Mouse (Mus musculus): ENCODE data around the gene Aen.

Gene Aen

GRCm38 (mm10) chr7:78893917-78894316 is 1.7 kb upstream of the Aen start:
- DNase-seq (ENCODE audit: low spot score) = no peak

- no peak for DNase-seq (ENCODE audit: low spot score)
Observed at GRCm38 (mm10) chr7:78895021-78895652, 517 bp upstream of the Aen start.

GRCm38 (mm10) chr7:78897567-78897966 is 1.9 kb downstream of the Aen start:
- DNase-seq (ENCODE audit: low spot score) = no peak

- DNase-seq (ENCODE audit: low spot score) = no peak
Observed at GRCm38 (mm10) chr7:78903174-78903870, 7.7 kb downstream of the Aen start.

GRCm38 (mm10) chr7:78904175-78904574 is 8.5 kb downstream of the Aen start:
- DNase-seq (ENCODE audit: low spot score) = no peak

- no peak for DNase-seq (ENCODE audit: low spot score)
Observed at GRCm38 (mm10) chr7:78909026-78909425, 13.4 kb downstream of the Aen start.

GRCm38 (mm10) chr7:78910336-78911098 is 14.9 kb downstream of the Aen start:
- DNase-seq (ENCODE audit: low spot score) = no peak

GRCm38 (mm10) chr7:78911209-78911608 is 15.6 kb downstream of the Aen start:
- no peak for DNase-seq (ENCODE audit: low spot score)

DNA sequence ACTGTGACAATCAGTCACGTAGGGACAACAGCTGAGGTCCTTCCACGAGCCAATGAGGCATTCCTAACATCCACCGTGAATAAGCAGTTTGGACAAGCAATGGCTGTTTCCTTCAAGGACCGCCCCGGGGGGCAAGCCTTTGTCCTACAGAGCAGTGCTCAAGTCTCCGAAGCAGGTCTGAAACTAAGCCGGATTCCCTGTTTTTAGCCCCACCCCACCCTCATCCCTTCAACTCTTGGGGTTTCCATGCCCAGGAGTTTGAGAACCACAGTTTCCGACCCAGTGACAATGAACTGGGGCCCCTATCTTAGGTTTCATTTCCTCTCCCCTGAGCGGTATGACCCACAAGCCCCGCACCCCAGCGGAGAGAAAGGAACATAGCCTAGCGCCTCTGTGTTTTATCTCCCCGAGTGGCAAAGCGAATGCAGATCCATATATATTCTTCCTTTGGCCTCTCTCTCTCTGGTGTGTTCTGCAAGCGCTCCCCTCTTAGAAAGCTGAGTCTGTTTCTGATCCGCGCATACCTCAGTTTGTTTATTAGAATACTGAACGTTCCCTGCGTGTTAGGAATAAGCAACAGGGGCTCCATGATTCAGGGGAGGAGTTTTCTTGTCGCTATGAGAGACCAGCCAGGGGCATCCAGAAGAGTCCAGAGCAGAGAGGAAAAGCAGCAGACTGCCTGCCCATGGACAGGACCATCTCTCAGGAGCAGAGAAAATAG is 16.8 kb downstream of the Aen start:
- no peak for DNase-seq (ENCODE audit: low spot score)

DNA sequence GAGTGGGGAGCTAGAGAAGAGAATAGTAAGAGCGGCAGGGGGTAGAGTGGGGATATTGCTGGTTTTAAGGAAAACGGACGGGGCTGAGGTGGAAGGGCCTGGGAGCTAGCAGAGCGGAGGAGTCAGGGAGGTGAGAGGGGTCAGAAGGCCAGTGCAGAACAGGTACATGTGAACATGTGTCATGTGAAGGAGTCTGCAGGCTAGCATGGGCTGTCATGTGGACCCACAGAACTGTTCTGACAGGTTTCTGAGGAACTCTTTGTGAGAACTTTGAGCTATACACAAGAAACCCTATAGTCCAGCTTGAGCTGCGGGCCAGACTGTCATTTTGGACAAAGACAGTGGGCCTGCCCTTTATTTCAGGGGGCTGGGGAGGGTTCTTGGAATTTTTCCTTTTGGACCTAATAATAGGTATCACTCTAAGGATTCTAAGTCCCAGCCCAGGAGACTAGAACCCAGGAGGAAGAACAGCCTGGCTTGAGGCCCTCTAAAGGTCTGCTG is 17.4 kb downstream of the Aen start, which contains the start of gene Isg20:
Gene Isg20 (plus strand): TSS at position 451 of the 501 bp plus-strand sequence.
- DNase-seq (ENCODE audit: low spot score) = no peak

DNA sequence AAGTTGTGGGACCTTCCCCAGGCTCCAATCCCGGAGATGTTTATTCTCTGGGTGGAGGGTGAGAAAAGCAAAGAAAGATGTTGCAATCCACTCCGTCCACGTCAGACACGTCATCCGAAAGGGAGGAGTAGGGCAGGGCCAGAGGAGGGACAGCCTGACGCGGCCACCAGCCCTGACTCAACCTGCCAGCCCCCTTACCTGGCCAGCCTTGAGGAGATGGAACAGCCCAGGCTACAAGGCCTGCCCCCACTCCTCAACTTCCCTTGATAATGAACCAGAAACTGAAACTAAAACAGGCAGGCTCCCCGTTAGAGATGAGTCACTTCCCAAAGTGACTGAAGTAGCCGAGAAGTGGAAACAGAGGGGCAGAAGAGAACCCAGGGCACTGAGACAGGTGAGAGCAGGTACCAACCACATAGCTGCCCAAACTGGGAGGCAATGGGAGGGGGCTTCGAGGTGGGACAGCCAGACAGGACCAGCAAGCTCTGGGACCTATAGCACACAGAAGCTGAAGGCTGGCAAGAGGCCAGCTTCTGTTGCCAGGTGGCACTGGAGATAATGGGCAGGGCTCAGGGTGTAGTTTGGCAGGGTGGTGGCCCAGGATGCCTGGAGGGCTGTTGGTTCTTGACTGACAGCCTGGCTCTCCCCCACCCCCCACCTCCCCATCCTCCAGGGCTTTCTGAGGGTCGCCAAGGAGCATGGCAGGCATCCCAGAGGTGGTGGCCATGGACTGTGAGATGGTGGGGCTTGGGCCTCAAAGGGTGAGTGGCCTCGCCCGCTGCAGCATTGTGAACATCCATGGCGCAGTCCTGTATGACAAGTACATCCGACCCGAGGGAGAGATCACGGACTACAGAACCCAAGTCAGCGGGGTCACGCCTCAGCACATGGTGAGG is 18.2 kb downstream of the Aen start:
- DNase-seq (ENCODE audit: low spot score) = no peak

GRCm38 (mm10) chr7:78914545-78914845 is 18.8 kb downstream of the Aen start:
- no peak for DNase-seq (ENCODE audit: low spot score)

DNA sequence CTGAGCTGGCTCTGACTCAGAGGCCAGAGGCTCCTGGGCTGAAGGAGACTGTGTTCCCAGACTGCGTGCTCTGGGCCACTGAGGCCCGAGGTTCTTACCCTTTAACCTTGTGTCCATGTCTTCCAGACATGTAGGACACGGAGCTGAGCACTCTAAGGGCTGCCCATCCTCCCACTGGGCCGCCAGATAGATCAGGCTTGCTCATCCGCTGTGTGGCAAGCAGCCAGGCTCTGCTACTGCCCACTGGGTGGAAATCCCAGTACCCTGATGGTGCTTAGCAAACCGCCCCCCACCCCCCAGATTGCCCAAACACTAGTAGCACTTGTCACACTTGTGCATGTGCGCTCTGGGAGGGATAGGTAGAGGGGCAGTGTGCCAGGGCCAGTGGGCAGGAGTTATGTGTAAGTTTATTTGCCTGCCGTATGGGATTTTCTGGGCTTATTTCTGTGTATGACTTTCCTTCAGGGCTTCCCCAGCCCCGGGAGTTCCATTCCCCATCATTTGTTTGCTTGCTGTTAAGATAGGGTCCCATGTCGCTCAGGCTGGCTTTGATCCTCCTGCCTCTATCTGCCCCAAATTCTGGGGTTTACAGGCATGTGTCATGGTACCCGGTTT is 19.3 kb downstream of the Aen start:
- DNase-seq (ENCODE audit: low spot score) = no peak

DNA sequence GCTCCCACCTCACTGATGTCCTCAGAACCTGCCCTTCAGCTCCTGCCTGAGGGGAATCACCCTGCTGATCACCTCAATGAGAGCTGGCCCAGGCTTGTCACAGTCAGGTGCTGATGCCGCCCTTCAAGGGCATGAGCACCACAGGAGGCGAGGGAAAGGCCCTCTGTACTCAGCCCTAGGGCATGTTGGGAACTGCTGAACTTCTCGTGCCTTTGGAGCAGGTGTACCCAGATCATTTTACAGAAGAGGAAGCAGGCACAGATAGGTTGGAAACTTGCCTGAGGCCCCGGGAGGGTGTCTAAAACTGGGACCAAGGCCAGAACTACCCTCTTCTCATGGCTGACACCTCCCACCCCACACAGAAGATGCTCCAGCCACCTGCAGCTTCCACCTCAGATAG is 23.0 kb downstream of the Aen start:
- DNase-seq (ENCODE audit: low spot score) = no peak

DNA sequence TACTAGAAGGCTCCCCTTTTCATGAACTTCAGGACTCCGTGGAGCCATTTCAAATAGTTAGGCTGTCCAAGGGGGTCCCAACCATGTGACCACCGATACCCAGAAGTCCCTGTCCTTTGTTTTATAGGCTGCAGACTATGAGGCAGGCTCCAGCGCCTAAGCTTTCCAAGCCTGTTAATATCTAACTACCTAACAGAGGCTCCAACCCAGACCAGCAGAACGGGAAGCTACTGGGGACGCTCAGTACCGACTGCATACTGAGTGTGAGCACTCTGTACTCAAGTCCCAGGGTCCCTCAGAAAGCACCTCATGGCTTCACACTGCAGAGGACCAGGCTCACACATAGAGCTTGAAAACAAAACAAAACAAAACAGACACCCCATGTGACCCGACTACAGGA is 26.9 kb downstream of the Aen start:
- no peak for DNase-seq (ENCODE audit: low spot score)

- peak; percentile 83 for DNase-seq (ENCODE audit: low spot score)
Observed at GRCm38 (mm10) chr7:78924300-78924699, 28.6 kb downstream of the Aen start.

GRCm38 (mm10) chr7:78924796-78925195 is 29.1 kb downstream of the Aen start:
- no peak for DNase-seq (ENCODE audit: low spot score)

- DNase-seq (ENCODE audit: low spot score) = no peak
Observed at GRCm38 (mm10) chr7:78925680-78926079, 30.0 kb downstream of the Aen start.

- no peak for DNase-seq (ENCODE audit: low spot score)
Observed at GRCm38 (mm10) chr7:78926156-78926555, 30.5 kb downstream of the Aen start.

GRCm38 (mm10) chr7:78927266-78927665 is 31.6 kb downstream of the Aen start:
- DNase-seq (ENCODE audit: low spot score) = no peak
